Mouse (Mus musculus): ENCODE results near the gene Smyd1. TPM values are rescaled to one million over a fixed set of nuclear protein-coding genes. Genes with fewer than 3 reads are reported as not detected.
"Not testable (repeated sequence)": the region's sequence is repeated elsewhere in the genome, so short reads cannot be mapped to it uniquely, and the experiment has no call there.

Smyd1 gene
- polyA plus RNA-seq, 1 experiment from 2014 or later, result 0.43 TPM

- H3K27me3 ChIP-seq; H3K4me2 ChIP-seq; ATAC-seq (ENCODE audit: low FRiP score); H3K36me3 ChIP-seq; H3K4me3 ChIP-seq; H3K9me3 ChIP-seq; H3K9ac ChIP-seq; H3K27ac ChIP-seq: not testable (repeated sequence)
- peaks cover 13% of the 10 kb centered on the region for H3K4me1 ChIP-seq (replicated peaks)
- WGBS, result 97% methylated on average over 6 of the region's 6 CpGs
Measured at GRCm38 (mm10) chr6:71269686-71270050, 52.4 kb downstream of the Smyd1 start.

GRCm38 (mm10) chr6:71268929-71269685, 52.9 kb downstream of the Smyd1 start:
- no peak overlapping the region for H3K27ac ChIP-seq
- H3K4me1 ChIP-seq (replicated peaks), result peaks cover 13% of the 10 kb centered on the region
- no peaks in the 10 kb centered on the region for H3K9me3 ChIP-seq
- no peaks in the 10 kb centered on the region for H3K27me3 ChIP-seq
- ATAC-seq (ENCODE audit: low FRiP score), result no peak
- no peaks in the 10 kb centered on the region for H3K36me3 ChIP-seq
- 57% methylated on average over 7 of the region's 7 CpGs for WGBS
- H3K4me3 ChIP-seq, result no peak overlapping the region
- H3K9ac ChIP-seq, result no peak overlapping the region
- no peak overlapping the region for H3K4me2 ChIP-seq

DNA sequence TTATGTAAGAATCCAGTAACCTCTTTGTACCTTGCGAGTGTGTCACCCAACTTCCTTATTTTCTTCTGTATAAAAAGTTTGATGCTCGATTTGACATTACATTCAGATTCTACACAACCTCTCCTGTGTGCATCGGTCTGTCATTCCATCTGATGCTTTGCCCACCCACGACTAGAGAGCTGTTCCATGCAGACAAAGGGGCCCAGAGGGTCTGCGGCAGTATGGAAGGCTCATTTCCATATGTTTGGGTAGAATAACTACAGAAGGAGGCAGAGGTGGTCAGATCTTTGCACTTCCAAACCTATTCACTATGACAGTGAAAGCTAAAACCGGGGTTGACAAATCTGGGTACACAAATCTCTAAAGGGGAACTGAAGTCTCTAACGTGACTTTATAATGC, 54.4 kb downstream of the Smyd1 start:
- H3K36me3 ChIP-seq; H3K4me1 ChIP-seq (replicated peaks); H3K9me3 ChIP-seq; H3K27ac ChIP-seq; H3K4me2 ChIP-seq; ATAC-seq (ENCODE audit: low FRiP score); H3K27me3 ChIP-seq; H3K4me3 ChIP-seq; H3K9ac ChIP-seq: not testable (repeated sequence)
- WGBS, result 69% methylated on average over 7 of the region's 7 CpGs

- Histone ChIP-seq H3K27me3 (no peaks in the 10 kb centered on the region), H3K4me2 (no peak overlapping the region), H3K36me3 (no peaks in the 10 kb centered on the region), H3K9ac (no peak overlapping the region), H3K9me3 (no peaks in the 10 kb centered on the region), H3K4me1 (replicated peaks) (no peaks in the 10 kb centered on the region), H3K27ac (no peak overlapping the region), H3K4me3 (no peak overlapping the region)
- ATAC-seq (ENCODE audit: low FRiP score), result no peak
- 78% methylated on average over 8 of the region's 8 CpGs for WGBS
Measured at GRCm38 (mm10) chr6:71262142-71262833, 59.7 kb downstream of the Smyd1 start.

- no peaks in the 10 kb centered on the region for H3K36me3 ChIP-seq
- no peak overlapping the region for H3K27ac ChIP-seq
- no peaks in the 10 kb centered on the region for H3K4me1 ChIP-seq (replicated peaks)
- H3K9ac ChIP-seq, result no peak overlapping the region
- H3K4me3 ChIP-seq, result no peak overlapping the region
- ATAC-seq (ENCODE audit: low FRiP score), result no peak
- no peak overlapping the region for H3K4me2 ChIP-seq
- H3K9me3 ChIP-seq, result no peaks in the 10 kb centered on the region
- H3K27me3 ChIP-seq, result no peaks in the 10 kb centered on the region
- whole genome bisulfite sequencing, result 85% methylated on average over 3 of the region's 3 CpGs
Measured at GRCm38 (mm10) chr6:71261060-71261459, 61.0 kb downstream of the Smyd1 start.

DNA sequence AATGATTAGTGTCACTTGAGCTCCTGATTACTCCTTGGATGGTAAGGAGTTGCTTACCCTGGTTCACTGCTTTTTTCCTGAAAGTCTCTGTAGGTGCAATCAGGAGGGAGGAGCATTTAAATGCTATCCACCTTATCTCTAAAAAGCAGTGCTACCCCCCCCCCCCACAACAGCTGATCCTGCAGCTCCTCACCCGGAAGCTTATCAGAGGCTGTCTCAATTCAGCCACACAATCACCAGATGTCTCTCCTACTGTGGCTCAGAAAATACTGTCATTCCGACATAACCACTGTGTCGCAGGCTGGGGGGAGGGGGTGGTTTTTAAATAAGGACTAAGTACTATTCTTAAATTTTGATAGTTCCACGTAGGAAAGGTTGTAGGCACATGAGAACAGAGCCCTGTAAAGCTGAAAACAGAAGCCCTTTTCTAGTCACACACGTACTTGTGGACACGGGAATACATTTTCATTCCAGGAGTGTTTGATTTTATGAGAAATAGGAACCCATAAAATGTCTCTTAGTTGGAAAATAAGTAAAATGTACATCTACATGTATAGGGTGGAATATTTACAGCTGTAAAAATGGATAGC, 61.9 kb downstream of the Smyd1 start:
- WGBS, result 60% methylated on average over 6 of the region's 6 CpGs
- Histone ChIP-seq H3K4me2 (no peak overlapping the region), H3K4me3 (no peak overlapping the region), H3K27ac (no peak overlapping the region), H3K36me3 (no peaks in the 10 kb centered on the region), H3K9me3 (no peaks in the 10 kb centered on the region), H3K27me3 (no peaks in the 10 kb centered on the region), H3K4me1 (replicated peaks) (no peaks in the 10 kb centered on the region), H3K9ac (no peak overlapping the region)
- no peak for ATAC-seq (ENCODE audit: low FRiP score)

GRCm38 (mm10) chr6:71259166-71259565, 62.9 kb downstream of the Smyd1 start:
- Histone ChIP-seq H3K4me3 (no peak overlapping the region), H3K27ac (no peak overlapping the region), H3K36me3 (no peaks in the 10 kb centered on the region), H3K27me3 (no peaks in the 10 kb centered on the region), H3K4me2 (no peak overlapping the region), H3K9me3 (no peaks in the 10 kb centered on the region), H3K4me1 (replicated peaks) (no peaks in the 10 kb centered on the region), H3K9ac (no peak overlapping the region)
- WGBS, result 93% methylated on average over 4 of the region's 4 CpGs
- ATAC-seq (ENCODE audit: low FRiP score), result no peak

DNA sequence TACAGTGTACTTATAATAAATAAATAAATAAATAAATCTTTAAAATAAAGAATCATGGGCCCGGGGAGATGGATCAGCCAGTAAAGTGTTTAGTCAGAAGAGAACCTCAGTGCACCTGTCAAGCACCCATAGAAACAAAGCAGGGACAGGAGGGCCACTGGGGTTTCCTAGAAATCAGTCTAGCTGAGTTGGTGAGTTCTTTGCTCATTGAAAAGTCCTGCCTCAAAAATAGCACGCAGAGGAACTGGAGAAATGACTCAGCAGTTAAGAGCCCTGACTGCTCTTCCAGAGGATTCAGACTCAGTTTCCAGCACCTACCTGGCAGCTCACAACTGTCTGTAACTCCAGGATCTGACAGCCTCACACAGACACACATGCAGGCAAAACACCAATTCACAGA, 63.5 kb downstream of the Smyd1 start:
- no peak overlapping the region for H3K4me2 ChIP-seq
- H3K27me3 ChIP-seq, result no peaks in the 10 kb centered on the region
- no peak overlapping the region for H3K4me3 ChIP-seq
- no peaks in the 10 kb centered on the region for H3K9me3 ChIP-seq
- 92% methylated on average over 2 of the region's 2 CpGs for WGBS
- H3K36me3 ChIP-seq, result no peaks in the 10 kb centered on the region
- no peaks in the 10 kb centered on the region for H3K4me1 ChIP-seq (replicated peaks)
- no peak overlapping the region for H3K9ac ChIP-seq
- no peak for ATAC-seq (ENCODE audit: low FRiP score)
- no peak overlapping the region for H3K27ac ChIP-seq

DNA sequence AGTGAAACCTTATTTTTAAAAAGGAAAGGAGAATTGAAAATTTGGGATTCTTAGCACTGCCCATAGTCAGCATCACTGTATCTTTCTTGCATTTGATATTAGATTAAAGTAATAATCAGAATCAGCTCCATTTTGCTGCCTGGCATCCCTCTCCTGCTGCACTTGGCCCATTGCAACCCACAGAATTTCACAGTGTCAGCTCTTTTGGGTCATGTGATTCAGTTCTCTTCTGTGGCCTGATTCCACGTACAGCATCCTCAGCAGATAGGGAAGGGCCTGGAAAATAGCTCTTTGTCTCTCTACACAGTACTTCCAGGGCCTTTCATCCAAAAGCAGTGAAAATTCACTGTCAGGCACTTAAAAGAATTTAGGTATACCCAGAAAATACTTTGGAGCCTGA, 64.7 kb downstream of the Smyd1 start:
- no peak overlapping the region for H3K4me2 ChIP-seq
- no peaks in the 10 kb centered on the region for H3K36me3 ChIP-seq
- no peak overlapping the region for H3K4me3 ChIP-seq
- H3K4me1 ChIP-seq (replicated peaks), result no peaks in the 10 kb centered on the region
- 49% methylated on average over 1 of the region's 1 CpGs for WGBS
- no peak overlapping the region for H3K9ac ChIP-seq
- H3K9me3 ChIP-seq, result no peaks in the 10 kb centered on the region
- no peaks in the 10 kb centered on the region for H3K27me3 ChIP-seq
- no peak overlapping the region for H3K27ac ChIP-seq
- no peak for ATAC-seq (ENCODE audit: low FRiP score)

- no peaks in the 10 kb centered on the region for H3K27me3 ChIP-seq
- 96% methylated on average over 10 of the region's 10 CpGs for WGBS
- H3K9ac ChIP-seq, result no peak overlapping the region
- no peak overlapping the region for H3K4me3 ChIP-seq
- H3K4me1 ChIP-seq (replicated peaks), result no peaks in the 10 kb centered on the region
- H3K27ac ChIP-seq, result no peak overlapping the region
- ATAC-seq (ENCODE audit: low FRiP score), result no peak
- H3K9me3 ChIP-seq, result no peaks in the 10 kb centered on the region
- H3K4me2 ChIP-seq, result no peak overlapping the region
- no peaks in the 10 kb centered on the region for H3K36me3 ChIP-seq
Measured at GRCm38 (mm10) chr6:71256166-71256565, 65.9 kb downstream of the Smyd1 start.

DNA sequence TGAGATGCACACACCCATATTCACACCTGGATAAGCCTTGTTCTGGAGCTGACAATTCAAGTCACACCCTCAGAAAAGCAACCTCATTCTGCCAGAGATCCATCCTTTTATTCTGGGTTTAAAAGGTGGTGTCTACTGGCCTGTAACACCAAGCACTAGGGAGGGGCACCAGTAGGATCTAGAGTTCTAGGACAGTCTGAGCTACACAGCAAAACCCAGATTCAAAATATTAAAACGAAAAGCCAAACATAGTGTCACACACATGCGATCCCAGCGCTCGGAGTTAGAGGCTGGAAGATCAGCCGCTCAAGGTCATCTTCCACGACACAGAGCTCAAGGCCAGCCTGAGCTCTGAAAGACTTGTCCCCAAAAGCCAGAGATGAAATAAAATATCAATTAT, 67.6 kb downstream of the Smyd1 start:
- Histone ChIP-seq H3K36me3 (no peaks in the 10 kb centered on the region), H3K4me2 (no peak overlapping the region), H3K27me3 (no peaks in the 10 kb centered on the region), H3K27ac (no peak overlapping the region), H3K9ac (no peak overlapping the region), H3K4me1 (replicated peaks) (no peaks in the 10 kb centered on the region), H3K9me3 (no peaks in the 10 kb centered on the region), H3K4me3 (no peak overlapping the region)
- no peak for ATAC-seq (ENCODE audit: low FRiP score)
- WGBS, result 95% methylated on average over 6 of the region's 6 CpGs

GRCm38 (mm10) chr6:71250951-71251350, 71.1 kb downstream of the Smyd1 start:
- no peak for ATAC-seq (ENCODE audit: low FRiP score)
- no peak overlapping the region for H3K27ac ChIP-seq
- H3K36me3 ChIP-seq, result no peaks in the 10 kb centered on the region
- H3K4me3 ChIP-seq, result no peak overlapping the region
- H3K27me3 ChIP-seq, result no peaks in the 10 kb centered on the region
- H3K9ac ChIP-seq, result no peak overlapping the region
- H3K4me1 ChIP-seq (replicated peaks), result no peaks in the 10 kb centered on the region
- no peak overlapping the region for H3K4me2 ChIP-seq
- 91% methylated on average over 8 of the region's 8 CpGs for WGBS
- no peaks in the 10 kb centered on the region for H3K9me3 ChIP-seq

GRCm38 (mm10) chr6:71249615-71250014, 72.4 kb downstream of the Smyd1 start:
- WGBS, result 70% methylated on average over 3 of the region's 3 CpGs
- no peak for ATAC-seq (ENCODE audit: low FRiP score)

More at GRCm38 (mm10) chr6:71249615-71250014, 72.4 kb downstream of the Smyd1 start:
- no peak overlapping the region for H3K4me2 ChIP-seq
- no peak overlapping the region for H3K27ac ChIP-seq
- H3K27me3 ChIP-seq, result no peaks in the 10 kb centered on the region
- H3K9me3 ChIP-seq, result no peaks in the 10 kb centered on the region
- H3K9ac ChIP-seq, result no peak overlapping the region
- H3K4me1 ChIP-seq (replicated peaks), result no peaks in the 10 kb centered on the region
- H3K36me3 ChIP-seq, result no peaks in the 10 kb centered on the region
- H3K4me3 ChIP-seq, result no peak overlapping the region
